Mouse (Mus musculus) liver, adult 2 months (tissue): ENCODE measurements at regions not wholly inside any gene's neighbourhood (a gene's known extent, or its start where the extent isn't known, plus 50 kb on each side); places are given as distances from the start of the nearest gene placed in this dataset.

Source experiments
- DNase-seq: peaks from one replicate; pipeline ENCODE4 v3.0.0-alpha.2; 2011; ENCODE audit warnings: low read depth, low spot score; ENCODE audit errors: extremely low read depth
- H3K27ac ChIP-seq: fragments of 200-500 bp; replicated peaks from 2 replicates; pipeline ENCODE4 v1.5.1; 2012; ENCODE audit warnings: low read depth, mild to moderate bottlenecking, control low read depth, inconsistent platforms, low read length; ENCODE audit not compliant: insufficient read depth
- H3K27me3 ChIP-seq: fragments of 200-500 bp; 2 replicates; pipeline ENCODE4 v1.6.1; 2012; ENCODE audit warnings: mild to moderate bottlenecking, moderate library complexity, low read length, inconsistent platforms; ENCODE audit not compliant: control insufficient read depth, insufficient read depth
- H3K36me3 ChIP-seq: fragments of 200-500 bp; 2 replicates; pipeline ENCODE4 v1.6.1; 2012; ENCODE audit warnings: low read length, inconsistent platforms; ENCODE audit not compliant: control insufficient read depth, insufficient read depth
- H3K4me1 ChIP-seq: fragments of 200-500 bp; 2 replicates; pipeline ENCODE4 v1.6.1; 2011; ENCODE audit warnings: low read length; ENCODE audit not compliant: control insufficient read depth, insufficient read depth
- H3K4me3 ChIP-seq: fragments of 200-500 bp; 2 replicates; pipeline ENCODE4 v1.5.1; 2011; ENCODE audit warnings: low read depth, mild to moderate bottlenecking, control low read depth, low read length, moderate library complexity; ENCODE audit not compliant: insufficient read depth
- H3K79me2 ChIP-seq: fragments of 200-500 bp; 2 replicates; pipeline ENCODE4 v1.6.1; 2012; ENCODE audit warnings: inconsistent platforms, mild to moderate bottlenecking, low read length, moderate library complexity; ENCODE audit not compliant: control insufficient read depth, insufficient read depth
- H3K9ac ChIP-seq: fragments of 200-500 bp; 2 replicates; pipeline ENCODE4 v1.6.1; 2012; ENCODE audit warnings: low read depth, mild to moderate bottlenecking, control low read depth, inconsistent platforms, low read length
- CTCF ChIP-seq: fragments of 200-500 bp; IDR thresholded peaks from 2 replicates; pipeline ENCODE4 v1.5.1; 2011; ENCODE audit warnings: low read depth, low read length, control low read depth
- POLR2A ChIP-seq: fragments of 200-500 bp; IDR thresholded peaks from 2 replicates; pipeline ENCODE4 v1.6.1; 2011; ENCODE audit warnings: low read length, control low read depth; ENCODE audit not compliant: insufficient read depth; ENCODE audit errors: extremely low read depth
- WGBS: fragments of 180-500 bp; shearing (Covaris S2); methylation state at CpG from one replicate; pipeline ENCODE4 v1.1.7; 2018; 5-methylcytosine and 5-hydroxymethylcytosine counted together

- peak; percentile 24 for DNase-seq
- Histone ChIP-seq H3K27ac (no peak overlapping the region), H3K9ac (no peak overlapping the region), H3K36me3 (no peaks in the 10 kb centered on the region; the same call in 1 of the 2 replicates), H3K4me1 (no peaks in the 10 kb centered on the region), H3K27me3 (no peaks in the 10 kb centered on the region), H3K79me2 (no peaks in the 10 kb centered on the region), H3K4me3 (no peak overlapping the region)
- no peak for TF ChIP-seq POLR2A
- TF ChIP-seq CTCF, result no peak
- WGBS, result 80% methylated on average over 3 of the region's 3 CpGs
Measured at GRCm38 (mm10) chr12:71521936-71522335, 212.3 kb downstream of the Dact1 start.

- no peaks in the 10 kb centered on the region for H3K79me2 ChIP-seq
- no peak for DNase-seq
- H3K4me3 ChIP-seq, result no peak overlapping the region
- H3K9ac ChIP-seq, result no peak overlapping the region
- no peak overlapping the region for H3K27ac ChIP-seq
- 81% methylated on average over 5 of the region's 5 CpGs for WGBS
- no peak for TF ChIP-seq CTCF
- TF ChIP-seq POLR2A, result no peak
- H3K4me1 ChIP-seq, result no peaks in the 10 kb centered on the region
- H3K36me3 ChIP-seq, result no peaks in the 10 kb centered on the region; the same call in 1 of the 2 replicates
- no peaks in the 10 kb centered on the region for H3K27me3 ChIP-seq
Measured at GRCm38 (mm10) chr12:71522451-71522850, 212.8 kb downstream of the Dact1 start.

GRCm38 (mm10) chr12:71524156-71524555, 214.5 kb downstream of the Dact1 start:
- no peak overlapping the region for H3K27ac ChIP-seq
- TF ChIP-seq POLR2A, result no peak
- H3K9ac ChIP-seq, result no peak overlapping the region
- no peaks in the 10 kb centered on the region for H3K4me1 ChIP-seq
- no peaks in the 10 kb centered on the region for H3K79me2 ChIP-seq
- DNase-seq, result no peak
- no peak overlapping the region for H3K4me3 ChIP-seq
- no peaks in the 10 kb centered on the region; the same call in 1 of the 2 replicates for H3K36me3 ChIP-seq
- WGBS, result 68% methylated on average over 6 of the region's 6 CpGs
- H3K27me3 ChIP-seq, result no peaks in the 10 kb centered on the region

- Histone ChIP-seq H3K36me3 (no peaks in the 10 kb centered on the region; the same call in 1 of the 2 replicates), H3K9ac (no peak overlapping the region), H3K4me3 (no peak overlapping the region), H3K79me2 (no peaks in the 10 kb centered on the region), H3K4me1 (no peaks in the 10 kb centered on the region), H3K27ac (no peak overlapping the region), H3K27me3 (no peaks in the 10 kb centered on the region)
- no peak for DNase-seq
- WGBS, result 85% methylated on average over 10 of the region's 10 CpGs
- TF ChIP-seq CTCF, result no peak
- TF ChIP-seq POLR2A, result no peak
Measured at GRCm38 (mm10) chr12:71525255-71525927, 215.7 kb downstream of the Dact1 start.

- H3K27ac ChIP-seq, result no peak overlapping the region
- no peaks in the 10 kb centered on the region for H3K79me2 ChIP-seq
- WGBS, result 93% methylated on average over 7 of the region's 7 CpGs
- TF ChIP-seq CTCF (no peak), POLR2A (no peak)
- H3K4me3 ChIP-seq, result no peak overlapping the region
- H3K36me3 ChIP-seq, result no peaks in the 10 kb centered on the region; the same call in 1 of the 2 replicates
- DNase-seq, result no peak
- no peaks in the 10 kb centered on the region for H3K4me1 ChIP-seq
- no peak overlapping the region for H3K9ac ChIP-seq
- H3K27me3 ChIP-seq, result no peaks in the 10 kb centered on the region
Measured at GRCm38 (mm10) chr12:71526623-71527022, 216.9 kb downstream of the Dact1 start.

- WGBS, result 80% methylated on average over 3 of the region's 3 CpGs
- no peak for TF ChIP-seq POLR2A
- Histone ChIP-seq H3K27me3 (no peaks in the 10 kb centered on the region), H3K36me3 (no peaks in the 10 kb centered on the region), H3K4me1 (no peaks in the 10 kb centered on the region), H3K27ac (no peak overlapping the region), H3K79me2 (no peaks in the 10 kb centered on the region), H3K9ac (no peak overlapping the region), H3K4me3 (no peak overlapping the region)
- DNase-seq, result no peak
Measured at GRCm38 (mm10) chr12:71532161-71532560, 222.5 kb downstream of the Dact1 start.
